Mouse (Mus musculus): ENCODE measurements around the gene Pde8b. TPM values are rescaled to one million over a fixed set of nuclear protein-coding genes. Genes with fewer than 3 reads are reported as not detected.
A peak's percentile ranks its signal among the peaks of the same experiment; 100 is the strongest.
"Not testable (repeated sequence)": the region's sequence is repeated elsewhere in the genome, so short reads cannot be mapped to it uniquely, and the experiment has no call there.

Pde8b gene
- polyA plus RNA-seq, 1 experiment from 2014 or later, result 5.3 TPM

DNA sequence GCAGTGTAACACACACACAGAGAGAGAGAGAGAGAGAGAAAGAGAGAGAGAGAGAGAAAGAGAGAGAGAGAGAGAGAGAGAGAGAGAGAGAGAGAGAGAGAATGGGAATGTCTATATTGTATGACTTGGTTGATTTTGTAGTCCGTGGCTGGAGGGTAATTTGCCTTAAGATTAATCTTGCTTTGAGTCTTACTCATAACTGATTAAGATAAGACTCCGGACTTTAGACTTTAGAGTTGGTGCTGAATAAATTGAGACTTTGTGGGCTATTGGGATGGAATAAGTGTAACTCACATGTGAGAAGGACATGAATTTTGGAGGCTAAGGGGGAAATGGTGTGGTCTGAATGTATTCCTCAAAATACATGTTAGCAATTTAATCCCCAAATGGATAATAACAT is 7.1 kb downstream of the Pde8b start:
- 90% methylated on average over 2 of the region's 2 CpGs for WGBS
- no peak overlapping the region for H3K4me3 ChIP-seq
- no peak overlapping the region for H3K27ac ChIP-seq
- H3K9me3 ChIP-seq, result no peaks in the 10 kb centered on the region
- no peak overlapping the region for H3K4me2 ChIP-seq (replicated peaks)
- H3K36me3 ChIP-seq, result no peaks in the 10 kb centered on the region
- H3K4me1 ChIP-seq, result no peaks in the 10 kb centered on the region
- H3K27me3 ChIP-seq (replicated peaks), result no peaks in the 10 kb centered on the region
- no peak overlapping the region for H3K9ac ChIP-seq
- no peak for ATAC-seq (ENCODE audit: low FRiP score, low read depth)

DNA sequence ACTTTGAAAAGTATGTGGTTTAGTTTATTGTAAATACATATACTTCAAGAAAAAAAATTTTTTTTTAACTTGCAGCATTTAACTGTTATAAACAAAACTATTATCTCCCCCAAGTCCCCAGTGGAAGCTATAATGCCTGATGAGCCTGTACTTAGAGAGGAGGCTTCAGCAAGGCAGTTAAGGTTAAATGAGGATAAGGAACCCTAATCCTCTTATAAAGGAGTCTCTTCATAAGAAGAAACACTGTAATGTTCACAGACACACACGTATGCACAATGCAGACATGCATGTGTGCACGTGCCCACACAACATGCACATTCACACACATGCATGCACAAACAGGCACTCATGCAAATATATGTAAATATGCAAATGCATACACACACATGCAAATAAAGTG is 12.6 kb downstream of the Pde8b start:
- Histone ChIP-seq H3K4me1 (no peaks in the 10 kb centered on the region), H3K27ac (no peak overlapping the region), H3K27me3 (replicated peaks) (no peaks in the 10 kb centered on the region), H3K9ac (no peak overlapping the region), H3K4me2 (replicated peaks) (no peak overlapping the region), H3K36me3 (no peaks in the 10 kb centered on the region), H3K4me3 (no peak overlapping the region), H3K9me3 (no peaks in the 10 kb centered on the region)
- WGBS, result 89% methylated on average over 2 of the region's 2 CpGs
- no peak for ATAC-seq (ENCODE audit: low FRiP score, low read depth)

- Histone ChIP-seq H3K9me3 (no peaks in the 10 kb centered on the region), H3K36me3 (no peaks in the 10 kb centered on the region), H3K4me1 (no peaks in the 10 kb centered on the region), H3K9ac (no peak overlapping the region), H3K4me3 (no peak overlapping the region), H3K27ac (no peak overlapping the region), H3K27me3 (replicated peaks) (no peaks in the 10 kb centered on the region), H3K4me2 (replicated peaks) (no peak overlapping the region)
- 87% methylated on average over 8 of the region's 8 CpGs for WGBS
- no peak for ATAC-seq (ENCODE audit: low FRiP score, low read depth)
Observed at GRCm38 (mm10) chr13:95235261-95235660, 14.9 kb downstream of the Pde8b start.

GRCm38 (mm10) chr13:95231366-95232138 is 18.6 kb downstream of the Pde8b start:
- no peak overlapping the region for H3K27ac ChIP-seq
- no peaks in the 10 kb centered on the region for H3K36me3 ChIP-seq
- H3K4me2 ChIP-seq (replicated peaks), result no peak overlapping the region
- no peaks in the 10 kb centered on the region for H3K9me3 ChIP-seq
- H3K9ac ChIP-seq, result no peak overlapping the region
- no peaks in the 10 kb centered on the region for H3K27me3 ChIP-seq (replicated peaks)
- 87% methylated on average over 8 of the region's 8 CpGs for WGBS
- ATAC-seq (ENCODE audit: low FRiP score, low read depth), result no peak
- no peak overlapping the region for H3K4me3 ChIP-seq
- no peaks in the 10 kb centered on the region for H3K4me1 ChIP-seq

- Histone ChIP-seq H3K4me1 (no peaks in the 10 kb centered on the region), H3K27ac (no peak overlapping the region), H3K4me2 (replicated peaks) (no peak overlapping the region), H3K9me3 (no peaks in the 10 kb centered on the region), H3K4me3 (no peak overlapping the region), H3K27me3 (replicated peaks) (no peaks in the 10 kb centered on the region), H3K36me3 (no peaks in the 10 kb centered on the region), H3K9ac (no peak overlapping the region)
- 73% methylated on average over 1 of the region's 1 CpGs for WGBS
- ATAC-seq (ENCODE audit: low FRiP score, low read depth), result no peak
Observed at GRCm38 (mm10) chr13:95230326-95230725, 19.8 kb downstream of the Pde8b start.

- no peak overlapping the region for H3K4me2 ChIP-seq (replicated peaks)
- H3K9me3 ChIP-seq, result no peaks in the 10 kb centered on the region
- no peaks in the 10 kb centered on the region for H3K36me3 ChIP-seq
- peaks cover 27% of the 10 kb centered on the region for H3K27me3 ChIP-seq (replicated peaks)
- H3K9ac ChIP-seq, result no peak overlapping the region
- H3K4me1 ChIP-seq, result 0 out of 2 replicates have a peak, but pooled peaks cover 8% of the 10 kb centered on the region
- 90% methylated on average over 2 of the region's 2 CpGs for WGBS
- H3K4me3 ChIP-seq, result no peak overlapping the region
- H3K27ac ChIP-seq, result no peak overlapping the region
- ATAC-seq (ENCODE audit: low FRiP score, low read depth), result no peak
Observed at GRCm38 (mm10) chr13:95224491-95224890, 25.6 kb downstream of the Pde8b start.

- H3K27me3 ChIP-seq (replicated peaks), result peaks cover 27% of the 10 kb centered on the region
- 0 out of 2 replicates have a peak, but pooled peaks cover 8% of the 10 kb centered on the region for H3K4me1 ChIP-seq
- no peak overlapping the region for H3K27ac ChIP-seq
- H3K9ac ChIP-seq, result no peak overlapping the region
- no peaks in the 10 kb centered on the region for H3K36me3 ChIP-seq
- WGBS, result 48% methylated on average over 2 of the region's 2 CpGs
- H3K4me3 ChIP-seq, result peak overlapping the region; percentile 67
- ATAC-seq (ENCODE audit: low FRiP score, low read depth), result no peak
- H3K4me2 ChIP-seq (replicated peaks), result peak overlapping the region; percentile 100
- H3K9me3 ChIP-seq, result no peaks in the 10 kb centered on the region
Observed at GRCm38 (mm10) chr13:95223427-95223772, 26.7 kb downstream of the Pde8b start.

GRCm38 (mm10) chr13:95222569-95223426 is 27.3 kb downstream of the Pde8b start:
- Histone ChIP-seq H3K36me3 (no peaks in the 10 kb centered on the region), H3K4me1 (0 out of 2 replicates have a peak, but pooled peaks cover 8% of the 10 kb centered on the region), H3K27ac (no peak overlapping the region), H3K4me3 (peak overlapping the region; percentile 67), H3K4me2 (replicated peaks) (peak overlapping the region; percentile 100), H3K27me3 (replicated peaks) (peaks cover 27% of the 10 kb centered on the region), H3K9ac (peak overlapping the region; percentile 75), H3K9me3 (no peaks in the 10 kb centered on the region)
- 1% methylated on average over 85 of the region's 96 CpGs for WGBS
- peak; percentile 77 for ATAC-seq (ENCODE audit: low FRiP score, low read depth)

DNA sequence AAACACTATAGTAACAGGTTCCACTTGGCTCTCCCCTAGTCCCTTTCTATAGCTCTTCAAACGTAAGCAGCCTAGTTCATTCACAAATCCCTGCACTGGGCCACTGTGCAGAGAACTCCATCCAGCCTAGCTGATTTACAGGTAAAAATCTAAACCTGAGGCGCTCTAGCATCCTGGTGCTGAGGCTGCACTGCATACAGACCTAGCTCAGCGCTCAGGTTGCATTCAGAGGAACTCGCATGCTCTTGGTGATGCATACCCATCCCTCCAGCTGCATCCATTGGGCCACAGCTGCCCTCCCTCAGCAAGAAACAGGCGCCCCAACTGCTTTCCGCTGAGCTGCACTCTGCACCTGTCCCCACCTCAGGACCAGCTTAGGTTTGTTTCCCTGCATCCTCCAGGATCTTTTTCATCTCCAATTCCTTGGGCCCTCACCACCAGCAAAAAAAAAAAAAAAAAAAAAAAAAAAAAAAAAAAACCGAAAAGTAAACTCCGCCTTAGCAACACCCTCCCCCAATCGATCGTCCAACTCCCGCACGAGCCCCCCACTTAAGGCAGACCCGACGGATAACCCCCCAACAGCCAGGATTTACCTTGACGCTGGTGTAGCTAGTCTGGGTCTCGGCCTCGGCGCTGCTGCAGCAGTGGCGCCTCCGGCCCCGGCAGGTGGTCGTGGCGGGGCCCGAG is 28.1 kb downstream of the Pde8b start:
- 4% methylated on average over 24 of the region's 24 CpGs for WGBS
- H3K27ac ChIP-seq, result no peak overlapping the region
- no peak for ATAC-seq (ENCODE audit: low FRiP score, low read depth)

GRCm38 (mm10) chr13:95215661-95216170 is 34.4 kb downstream of the Pde8b start:
- not testable (repeated sequence) for ATAC-seq (ENCODE audit: low FRiP score, low read depth); H3K9me3 ChIP-seq; H3K4me3 ChIP-seq; H3K4me1 ChIP-seq; H3K9ac ChIP-seq; H3K27me3 ChIP-seq (replicated peaks); H3K4me2 ChIP-seq (replicated peaks); H3K27ac ChIP-seq; H3K36me3 ChIP-seq
- 48% methylated on average over 1 of the region's 1 CpGs for WGBS

More for the DNA sequence above, 28.1 kb downstream of the Pde8b start:
- H3K4me2 ChIP-seq (replicated peaks), result peak overlapping the region; percentile 100
- H3K4me3 ChIP-seq, result peak overlapping the region; percentile 67
- H3K9ac ChIP-seq, result peak overlapping the region; percentile 75
- H3K4me1 ChIP-seq, result 0 out of 2 replicates have a peak, but pooled peaks cover 8% of the 10 kb centered on the region
- peaks cover 27% of the 10 kb centered on the region for H3K27me3 ChIP-seq (replicated peaks)
- H3K9me3 ChIP-seq, result no peaks in the 10 kb centered on the region
- H3K36me3 ChIP-seq, result no peaks in the 10 kb centered on the region

GRCm38 (mm10) chr13:95212320-95212719 is 37.8 kb downstream of the Pde8b start:
- Histone ChIP-seq H3K36me3 (no peaks in the 10 kb centered on the region), H3K9ac (no peak overlapping the region), H3K27me3 (replicated peaks) (no peaks in the 10 kb centered on the region), H3K27ac (no peak overlapping the region), H3K9me3 (no peaks in the 10 kb centered on the region), H3K4me3 (no peak overlapping the region), H3K4me1 (no peaks in the 10 kb centered on the region), H3K4me2 (replicated peaks) (no peak overlapping the region)
- ATAC-seq (ENCODE audit: low FRiP score, low read depth), result no peak
- 62% methylated on average over 5 of the region's 5 CpGs for WGBS

GRCm38 (mm10) chr13:95207301-95207700 is 42.8 kb downstream of the Pde8b start:
- H3K27me3 ChIP-seq (replicated peaks); H3K9ac ChIP-seq; H3K4me1 ChIP-seq; H3K27ac ChIP-seq; H3K9me3 ChIP-seq; H3K36me3 ChIP-seq; ATAC-seq (ENCODE audit: low FRiP score, low read depth); H3K4me3 ChIP-seq; H3K4me2 ChIP-seq (replicated peaks): not testable (repeated sequence)
- 87% methylated on average over 7 of the region's 7 CpGs for WGBS
